In the genomic region with DNA sequence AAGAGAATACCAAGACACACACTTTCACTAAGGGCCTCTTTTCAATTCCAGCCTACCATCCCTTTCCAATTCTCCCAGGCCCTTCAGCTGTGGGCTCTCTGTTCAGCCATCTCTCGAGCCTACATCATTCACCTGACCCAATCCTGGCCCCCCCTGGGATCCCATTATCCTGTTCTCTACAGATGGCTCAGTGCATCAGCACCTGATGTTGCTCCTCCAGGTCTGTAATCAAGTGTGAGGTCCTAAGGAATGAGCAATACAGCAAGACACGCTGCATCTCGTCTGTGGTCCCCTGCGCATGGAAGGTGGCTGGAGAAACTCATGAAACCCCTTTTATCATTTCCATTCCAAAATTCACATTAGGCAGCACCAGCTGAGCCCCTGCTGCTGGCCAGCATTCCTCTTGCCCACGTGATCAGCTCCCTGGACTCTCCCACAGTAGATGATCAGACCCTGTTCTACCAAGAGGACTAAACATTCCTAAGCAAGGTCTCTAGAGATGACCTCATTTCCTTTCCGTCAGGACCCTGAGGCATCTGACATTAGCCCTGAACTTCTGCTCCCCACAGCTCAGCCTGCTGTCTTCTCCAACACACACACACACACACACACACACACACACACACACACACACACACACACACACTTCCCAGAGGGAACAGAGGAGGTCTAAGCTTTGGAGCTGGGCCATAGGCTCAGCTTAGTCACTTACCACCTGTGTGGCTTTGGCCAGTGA, we compare ENCODE assay signal across 9 mouse cellular contexts.
DNase-seq lines count a peak whose midpoint lies in the region; ATAC-seq and TF ChIP-seq lines count a peak whose summit lies in the region.
"Had no signal": no experiment of that assay in that cellular context is flagged by ENCODE, and none has a peak within 500 bp of the region (broad histone marks: within the 10 kb centered on the region; RNA-seq: fewer than 3 reads in every experiment).

No protein-coding gene starts in this region.

- peak; percentile 35 for DNase-seq in lung, embryonic 14.5 days
- no peak for DNase-seq in lung, postnatal 25 days (ENCODE audit: low spot score)
- peak; percentile 33 to 38 for DNase-seq in heart, adult 18-20 months
- peak; percentile 28 for DNase-seq in retina, embryonic 14.5 days (ENCODE audit: low spot score)
- no peak for DNase-seq in thymus, postnatal 0 days (ENCODE audit: low spot score)
- DNase-seq in frontal cortex, postnatal 25 days (ENCODE audit: low spot score in 2 of 2): no peak
- no peak for DNase-seq in urinary bladder, adult 18-20 months (ENCODE audit: low spot score in 2 of 2)

- no peak overlapping the region for H3K4me2 ChIP-seq in lung, embryonic 14.5 days
- H3K4me2 ChIP-seq in kidney, embryonic 14.5 days (replicated peaks; ENCODE audit: low read depth, low read length): no peak overlapping the region
- H3K4me2 ChIP-seq: neural tube, embryonic 12.5 days had no signal

- H3K4me3 ChIP-seq in lung, embryonic 14.5 days (ENCODE audit: low read depth, low read length): no peak overlapping the region
- H3K4me3 ChIP-seq in kidney, embryonic 14.5 days (ENCODE audit: low read length): no peak overlapping the region
- H3K4me3 ChIP-seq: neural tube, embryonic 12.5 days had no signal

- no peak for TF ChIP-seq CTCF in lung, embryonic 14.5 days (IDR thresholded peaks at IDR 0.05; ENCODE audit: low read depth)

- H3K27ac ChIP-seq in lung, embryonic 14.5 days (ENCODE audit: low read depth): no peak overlapping the region
- no peak overlapping the region for H3K27ac ChIP-seq in kidney, embryonic 14.5 days (ENCODE audit: low read depth, low read length)
- H3K27ac ChIP-seq: neural tube, embryonic 12.5 days had no signal

- H3K9me3 ChIP-seq in lung, embryonic 14.5 days (ENCODE audit: low read depth, low read length): no peaks in the 10 kb centered on the region
- no peaks in the 10 kb centered on the region for H3K9me3 ChIP-seq in kidney, embryonic 14.5 days (ENCODE audit: control insufficient read depth, low read length)
- H3K9me3 ChIP-seq: neural tube, embryonic 12.5 days had no signal

- 38% methylated on average over 6 of the region's 6 CpGs for WGBS in lung, embryonic 14.5 days
- 66% methylated on average over 6 of the region's 6 CpGs for WGBS in kidney, embryonic 14.5 days

- ATAC-seq in lung, embryonic 14.5 days (ENCODE audit: insufficient read depth): peak; percentile 87; the same call in 1 of the 2 replicates
- ATAC-seq in kidney, embryonic 14.5 days (ENCODE audit: low FRiP score, low TSS enrichment): 0 out of 2 replicates have a peak, but pooled peaks have one; percentile 52

- H3K9ac ChIP-seq in lung, embryonic 14.5 days: no peak overlapping the region
- H3K9ac ChIP-seq in kidney, embryonic 14.5 days (ENCODE audit: low read depth, low read length): peak overlapping the region; percentile 12; the same call in 1 of the 2 replicates
- H3K9ac ChIP-seq: neural tube, embryonic 12.5 days had no signal

- H3K27me3 ChIP-seq in lung, embryonic 14.5 days (ENCODE audit: insufficient read depth, low read length): no peaks in the 10 kb centered on the region
- H3K27me3 ChIP-seq in kidney, embryonic 14.5 days (ENCODE audit: control insufficient read depth, insufficient read depth, low read length): no peaks in the 10 kb centered on the region
- H3K27me3 ChIP-seq: neural tube, embryonic 12.5 days had no signal

- 0 out of 2 replicates have a peak, but pooled peaks cover 5% of the 10 kb centered on the region for H3K4me1 ChIP-seq in lung, embryonic 14.5 days (ENCODE audit: insufficient read depth)
- peaks cover 4% of the 10 kb centered on the region; the same call in 1 of the 2 replicates for H3K4me1 ChIP-seq in kidney, embryonic 14.5 days (ENCODE audit: control insufficient read depth, insufficient read depth, low read length)
- H3K4me1 ChIP-seq: neural tube, embryonic 12.5 days had no signal

- no peaks in the 10 kb centered on the region for H3K36me3 ChIP-seq in lung, embryonic 14.5 days (ENCODE audit: insufficient read depth)
- H3K36me3 ChIP-seq in kidney, embryonic 14.5 days (ENCODE audit: control insufficient read depth, insufficient read depth, low read length): no peaks in the 10 kb centered on the region
- H3K36me3 ChIP-seq: neural tube, embryonic 12.5 days had no signal

Comparison
In these comparisons a context has a peak if more than half of its experiments do, and no peak if none do; other contexts are left out.
1. DNase-seq: peak in lung, embryonic 14.5 days (single experiment), heart, adult 18-20 months (2 of 2) and retina, embryonic 14.5 days (single experiment); none in lung, postnatal 25 days (single experiment), thymus, postnatal 0 days (single experiment), frontal cortex, postnatal 25 days (0 of 2) and urinary bladder, adult 18-20 months (0 of 2).